Mouse (Mus musculus) forebrain, embryonic 14.5 days (tissue): Measurements from ENCODE around the gene Zc3hav1. TPM values are rescaled to one million over a fixed set of nuclear protein-coding genes. Genes with fewer than 3 reads are reported as not detected.

Experiments
- polyA plus RNA-seq: library from polyadenylated mRNA; unstranded; fragments of >200 nt; fragmentation: Nextera tagmentation; extraction: Ambion mirVana; gene quantifications from 2 replicates; pipeline ENCODE4 v1.2.1, GENCODE M21; 2014

Zc3hav1 gene
- polyA plus RNA-seq, 1 experiment from 2014 or later: 0.71 TPM

Other genes with a start within 250 kb of the Zc3hav1 start
- not detected in 2 replicates for gene Tmem213, start 245.3 kb downstream of the Zc3hav1 start, polyA plus RNA-seq
- not detected in 2 replicates for gene Atp6v0a4, start 230.0 kb downstream of the Zc3hav1 start, polyA plus RNA-seq
- 10.9 and 13.3 TPM in 2 replicates for gene D630045J12Rik, start 100.6 kb downstream of the Zc3hav1 start, polyA plus RNA-seq
- gene Zc3hav1l, start 55.3 kb downstream of the Zc3hav1 start, polyA plus RNA-seq: 5.3 and 6.1 TPM in 2 replicates
- gene Ttc26, start 26.9 kb upstream of the Zc3hav1 start, polyA plus RNA-seq: 5.4 and 6.9 TPM in 2 replicates
- gene Ubn2, start 79.3 kb upstream of the Zc3hav1 start, polyA plus RNA-seq: 10.7 and 13.9 TPM in 2 replicates
- gene Fmc1, start 178.9 kb upstream of the Zc3hav1 start, polyA plus RNA-seq: 152 and 179 TPM in 2 replicates
- 22.8 and 32.5 TPM in 2 replicates for gene Luc7l2, start 196.7 kb upstream of the Zc3hav1 start, polyA plus RNA-seq